Mouse (Mus musculus) layer of hippocampus, postnatal 25 days (tissue): ENCODE results near the gene Bco1. TPM values are rescaled to one million over a fixed set of nuclear protein-coding genes. Genes with fewer than 3 reads are reported as not detected.

ENCODE experiments used
- DNase-seq, 2 experiments: peaks; one replicate each; pipeline ENCODE4 v3.0.0; 2022; ENCODE audit warnings: mixed read lengths in 2 of 2, low spot score in 1 of 2; ENCODE audit errors: extremely low spot score in 1 of 2
- total RNA-seq, 2 experiments: library from RNA; stranded (reverse); gene quantifications; 2 replicates each; pipeline ENCODE4 v1.2.3; 2021

The Bco1 gene
- total RNA-seq, 2 experiments from 2014 or later: not detected

DNA sequence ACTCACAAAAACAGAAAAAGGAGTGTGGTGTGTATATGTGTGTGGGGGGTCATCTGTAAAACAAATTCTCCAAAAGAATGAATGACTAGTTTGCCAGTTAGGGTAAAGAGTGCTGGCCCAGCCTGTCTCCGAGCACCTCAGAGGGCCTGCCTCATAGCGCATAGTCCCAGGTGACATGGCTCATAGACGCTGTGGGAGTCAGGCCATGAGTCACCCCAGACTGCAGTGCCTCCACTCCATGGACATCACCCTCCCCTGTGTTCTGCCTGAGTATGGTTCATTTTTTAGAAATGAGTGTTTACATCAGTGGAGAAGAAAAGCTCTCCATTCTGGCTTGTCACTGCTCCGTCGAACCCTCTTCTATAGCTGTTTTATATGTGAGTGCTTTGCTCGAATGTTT, 83.0 kb downstream of the Bco1 start:
- DNase-seq: no peak

DNA sequence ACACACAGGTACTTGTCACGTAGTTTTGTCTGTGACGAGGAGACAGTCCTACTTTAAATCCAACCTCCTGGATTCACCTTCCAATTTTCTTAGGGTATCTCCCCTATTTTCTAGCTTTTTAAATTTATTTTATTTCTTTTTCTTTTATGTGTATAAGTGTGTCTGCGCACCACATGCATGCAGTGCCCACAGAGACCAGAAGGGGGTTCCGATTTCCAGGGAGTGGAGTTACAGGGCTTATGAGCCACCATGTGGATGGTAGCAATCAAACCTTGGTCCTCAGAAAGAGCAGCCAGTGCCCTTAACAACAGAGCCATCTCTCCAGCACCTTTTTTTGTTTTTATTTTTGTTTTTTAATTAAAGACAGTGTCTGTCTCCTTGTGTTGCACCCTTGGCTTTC, 87.1 kb downstream of the Bco1 start:
- DNase-seq: no peak

Other genes starting within 250 kb of the Bco1 start
- 10 to 100 TPM; 13.2 to 17.6 TPM for gene Cmc2, start 174.4 kb upstream of the Bco1 start, total RNA-seq
- 1 to 10 TPM; 1.2 to 1.3 TPM for gene Cenpn, start 174.1 kb upstream of the Bco1 start, total RNA-seq
- 10 to 100 TPM; 37.0 to 42.9 TPM for gene Atmin, start 152.5 kb upstream of the Bco1 start, total RNA-seq
- 1 to 10 TPM; 8.1 to 8.5 TPM for gene 1700030J22Rik, start 116.9 kb upstream of the Bco1 start, total RNA-seq
- gene Gcsh, start 102.3 kb upstream of the Bco1 start, total RNA-seq: 10 to 100 TPM; 42.0 to 45.7 TPM
- gene Pkd1l2, start 13.4 kb upstream of the Bco1 start, total RNA-seq: under 1 TPM in 1 of 2 experiments, not detected in 1; 0.10 TPM
- 10 to 100 TPM; 15.0 to 18.3 TPM for gene Gan, start 62.3 kb downstream of the Bco1 start, total RNA-seq
- 100 to 1,000 TPM; 288 to 289 TPM for gene Cmip, start 161.2 kb downstream of the Bco1 start, total RNA-seq